Mouse (Mus musculus) c-Kit-positive CD71-negative TER-119-negative erythroid progenitor cells, embryonic 14.5 days (primary cell): ENCODE measurements around the gene Mrrf.

Source experiments
- DNase-seq: peaks from one replicate; pipeline ENCODE4 v3.0.0-alpha.2; 2013; ENCODE audit warnings: low read depth

Gene Mrrf

GRCm38 (mm10) chr2:36136300-36136941, at the start of gene Mrrf, which contains the start of gene Rbm18:
Gene Mrrf (plus strand): TSS chr2:36136389.
Gene Rbm18 (minus strand): TSS chr2:36136773.
- peak; percentile 68 for DNase-seq

GRCm38 (mm10) chr2:36089190-36089589, 47.0 kb upstream of the Mrrf start:
- DNase-seq = no peak

- peak; percentile 71 for DNase-seq
Observed at GRCm38 (mm10) chr2:36090853-36091741, 45.1 kb upstream of the Mrrf start.

- DNase-seq = no peak
Observed at GRCm38 (mm10) chr2:36092748-36093147, 43.4 kb upstream of the Mrrf start.

GRCm38 (mm10) chr2:36093301-36093700, 42.9 kb upstream of the Mrrf start:
- no peak for DNase-seq

GRCm38 (mm10) chr2:36093914-36094475, 42.2 kb upstream of the Mrrf start:
- no peak for DNase-seq

- DNase-seq = no peak
Observed at GRCm38 (mm10) chr2:36097129-36097815, 38.9 kb upstream of the Mrrf start.

GRCm38 (mm10) chr2:36098021-36098420, 38.2 kb upstream of the Mrrf start:
- DNase-seq = no peak

- no peak for DNase-seq
Observed at GRCm38 (mm10) chr2:36099739-36100138, 36.5 kb upstream of the Mrrf start.

GRCm38 (mm10) chr2:36101866-36102558, 34.2 kb upstream of the Mrrf start:
- DNase-seq = no peak

GRCm38 (mm10) chr2:36102559-36102946, 33.6 kb upstream of the Mrrf start:
- DNase-seq = no peak

- DNase-seq = no peak
Observed at GRCm38 (mm10) chr2:36103069-36103554, 33.1 kb upstream of the Mrrf start.

GRCm38 (mm10) chr2:36103555-36104367, 32.4 kb upstream of the Mrrf start:
- no peak for DNase-seq

GRCm38 (mm10) chr2:36104436-36104955, 31.7 kb upstream of the Mrrf start:
- DNase-seq = no peak

- no peak for DNase-seq
Observed at GRCm38 (mm10) chr2:36104956-36105741, 31.0 kb upstream of the Mrrf start, which contains the start of gene Lhx6. Gene Lhx6 (minus strand): TSS chr2:36105408.

- no peak for DNase-seq
Observed at GRCm38 (mm10) chr2:36108615-36109014, 27.6 kb upstream of the Mrrf start.

GRCm38 (mm10) chr2:36112632-36113031, 23.6 kb upstream of the Mrrf start:
- no peak for DNase-seq

GRCm38 (mm10) chr2:36126795-36127429, 9.3 kb upstream of the Mrrf start:
- no peak for DNase-seq

- no peak for DNase-seq
Observed at GRCm38 (mm10) chr2:36127973-36128372, 8.2 kb upstream of the Mrrf start.
